Mouse (Mus musculus) CD4-positive, CD25-positive, alpha-beta regulatory T cell, adult 4 months (primary cell): Measurements from ENCODE around the gene Nodal. TPM values are rescaled to one million over a fixed set of nuclear protein-coding genes. Genes with fewer than 3 reads are reported as not detected.

Source experiments
- ATAC-seq: one replicate; pipeline ENCODE4 v1.8.0; 2017
- polyA plus RNA-seq, 2 experiments: library from polyadenylated mRNA; unstranded; fragments of 100-300 nt; shearing (Covaris generic); gene quantifications; one replicate each; pipeline ENCODE4 v1.2.1; 2017

Gene Nodal
- polyA plus RNA-seq = not detected

DNA sequence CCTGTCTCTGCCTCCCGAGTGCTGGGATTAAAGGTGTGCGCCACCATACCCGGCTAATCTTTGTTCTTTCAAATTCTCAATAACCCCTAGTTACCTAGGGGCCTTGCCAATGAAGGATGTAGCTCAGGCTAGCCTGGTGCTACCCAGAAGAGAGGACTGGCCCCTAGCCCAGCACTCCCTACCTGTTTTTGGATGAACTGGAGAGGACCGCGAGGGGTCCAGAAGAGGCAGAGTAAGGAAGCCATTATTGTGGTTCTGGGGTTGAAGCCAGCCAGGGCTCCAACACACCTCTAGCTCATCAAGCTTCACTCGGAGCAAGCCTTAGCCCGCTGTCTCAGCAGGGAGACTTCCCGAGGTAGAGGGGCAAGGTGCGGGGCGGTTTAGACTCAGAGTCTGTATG lies at the start of gene Nodal:
Nodal (plus strand) TSS at position 301 of the 400 bp plus-strand sequence.
- no peak for ATAC-seq

DNA sequence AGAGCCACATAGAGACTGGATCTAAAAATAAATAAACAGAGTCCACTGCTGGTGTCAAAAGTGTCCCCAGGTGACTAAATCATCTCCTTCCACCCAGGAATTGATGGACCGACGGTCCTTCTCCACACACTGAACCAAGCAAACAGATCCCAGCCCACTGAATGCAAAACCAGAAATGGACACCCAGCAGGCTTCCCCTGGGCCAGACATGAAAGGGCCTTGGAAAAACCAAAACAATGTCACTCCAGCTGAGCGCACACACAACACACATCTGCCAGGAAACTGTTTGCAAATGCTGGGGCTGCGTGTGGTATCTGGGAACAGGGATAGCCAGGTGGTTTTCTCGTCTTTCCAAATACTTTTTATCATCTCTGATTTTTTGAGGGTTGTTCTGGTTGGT lies 48.0 kb upstream of the Nodal start:
- ATAC-seq = no peak

- ATAC-seq = no peak
Observed at GRCm38 (mm10) chr10:61370273-61370979, 47.3 kb upstream of the Nodal start.

- no peak for ATAC-seq
Observed at GRCm38 (mm10) chr10:61371884-61372584, 45.7 kb upstream of the Nodal start.

DNA sequence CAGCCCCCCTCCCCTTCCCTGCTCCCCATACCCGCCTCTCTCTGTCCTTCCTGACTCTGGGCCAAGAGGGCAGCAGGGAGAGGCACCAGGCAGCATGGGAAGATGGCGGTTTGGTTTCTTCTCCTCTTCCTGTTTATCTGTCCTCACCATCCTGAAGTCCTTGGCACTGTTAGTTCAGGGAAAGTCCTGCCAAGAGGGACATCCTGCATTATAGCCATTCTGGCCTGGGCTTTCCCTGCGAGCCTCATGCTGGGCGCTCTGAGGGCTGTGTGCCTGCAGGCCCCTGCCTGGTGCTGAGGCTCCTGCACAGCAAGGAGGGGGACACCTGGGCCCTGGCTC lies 45.2 kb upstream of the Nodal start:
- ATAC-seq = no peak

DNA sequence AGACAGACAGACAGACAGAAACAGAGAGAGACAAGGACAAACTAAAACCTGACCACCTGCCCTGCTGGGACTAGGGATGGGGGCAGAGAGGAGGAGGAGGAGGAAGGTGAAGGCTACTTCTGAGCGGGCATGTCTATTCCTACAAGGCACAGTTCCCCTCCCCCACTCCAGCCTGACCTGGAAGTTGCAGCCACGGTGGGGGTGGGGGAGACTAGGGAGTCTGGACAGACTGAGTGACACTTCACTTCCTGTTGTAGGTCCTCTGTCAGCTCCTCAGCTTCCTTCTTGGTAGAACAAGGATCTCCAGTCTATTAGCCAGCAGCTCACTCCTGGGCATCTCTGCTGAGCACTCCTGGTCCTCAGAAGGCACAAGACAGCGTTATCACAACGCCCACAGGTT lies 43.7 kb upstream of the Nodal start:
- no peak for ATAC-seq

GRCm38 (mm10) chr10:61374771-61375481 lies 42.8 kb upstream of the Nodal start:
- ATAC-seq = no peak

GRCm38 (mm10) chr10:61378050-61378449 lies 39.7 kb upstream of the Nodal start:
- no peak for ATAC-seq

- no peak for ATAC-seq
Observed at GRCm38 (mm10) chr10:61378698-61379097, 39.1 kb upstream of the Nodal start.

DNA sequence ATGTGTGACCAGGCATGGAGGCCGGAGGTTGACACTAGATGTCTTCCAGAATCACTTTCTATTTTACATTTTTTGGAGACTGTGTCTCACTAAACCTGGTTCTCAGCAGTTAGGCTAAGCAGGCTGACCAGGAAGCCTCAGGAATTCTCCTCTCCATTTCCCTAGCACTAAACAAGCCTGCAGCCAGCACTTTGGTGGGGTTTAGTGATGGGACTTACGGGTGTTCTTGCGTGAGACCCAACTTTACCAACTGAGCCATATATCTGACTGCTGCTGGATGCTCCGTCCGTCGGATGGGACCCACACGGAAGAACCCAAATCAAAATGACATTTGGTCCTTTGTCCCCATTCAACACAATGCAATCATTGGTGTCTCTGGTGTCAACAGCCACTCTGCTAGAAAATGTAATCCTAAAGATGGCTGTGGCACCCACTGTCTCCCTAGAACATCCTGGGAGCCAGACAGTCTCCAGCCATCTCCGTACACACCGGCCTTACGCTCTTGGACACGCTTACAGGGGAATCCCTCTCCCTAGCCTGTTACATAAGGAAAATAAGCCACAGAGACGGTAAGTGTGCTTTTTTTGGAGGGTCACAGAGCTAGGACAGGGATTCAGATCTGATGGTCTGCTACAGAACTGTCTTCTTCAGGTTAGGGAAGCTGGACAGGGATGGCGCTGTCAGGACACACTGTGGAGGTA lies 38.3 kb upstream of the Nodal start:
- no peak for ATAC-seq

GRCm38 (mm10) chr10:61380186-61380585 lies 37.6 kb upstream of the Nodal start:
- ATAC-seq = no peak

GRCm38 (mm10) chr10:61381823-61382222 lies 35.9 kb upstream of the Nodal start:
- ATAC-seq = no peak

DNA sequence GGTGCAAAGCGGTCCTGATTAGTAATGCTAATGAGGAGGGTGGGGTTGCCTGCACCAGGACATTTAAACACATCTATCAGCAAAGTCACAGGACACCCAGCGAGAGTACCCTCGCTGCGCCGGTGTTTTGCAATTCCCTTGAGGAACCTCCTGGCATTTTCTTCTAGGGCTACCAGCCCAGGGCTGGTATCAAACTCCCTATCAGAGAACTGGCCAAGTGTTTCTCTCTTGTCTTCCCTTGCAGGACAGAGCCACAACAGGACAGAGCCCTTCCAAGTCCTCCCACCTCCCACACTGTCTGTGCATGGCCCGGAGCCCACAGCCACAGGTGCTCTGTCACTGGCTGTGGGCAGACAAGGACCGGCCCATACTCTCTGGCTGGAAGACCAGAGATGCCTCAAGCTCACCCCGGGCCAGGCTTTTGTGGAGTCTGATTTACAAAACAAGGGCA lies 35.5 kb upstream of the Nodal start:
- ATAC-seq = no peak

- peak; percentile 34 for ATAC-seq
Observed at GRCm38 (mm10) chr10:61383021-61383714, 34.6 kb upstream of the Nodal start, which contains the start of gene Pald1. Gene Pald1, minus strand, starts transcription at chr10:61383530.

DNA sequence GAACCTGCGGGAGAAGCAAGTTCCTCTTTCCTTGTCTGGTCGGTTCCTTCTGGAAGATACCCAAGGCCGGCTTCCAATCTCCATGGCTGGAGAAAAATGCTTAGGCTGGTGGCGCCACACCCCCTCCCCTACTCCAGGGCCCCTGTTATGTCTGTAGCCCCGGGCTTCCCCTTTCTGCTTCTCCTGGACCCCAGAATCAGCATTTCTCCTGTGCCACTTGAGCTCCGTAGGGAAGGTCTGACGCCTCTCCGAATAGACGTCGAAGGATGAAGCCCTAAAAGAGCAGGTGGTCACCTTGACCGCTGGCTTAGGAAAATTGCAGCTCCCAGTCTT lies 34.1 kb upstream of the Nodal start:
- no peak for ATAC-seq

DNA sequence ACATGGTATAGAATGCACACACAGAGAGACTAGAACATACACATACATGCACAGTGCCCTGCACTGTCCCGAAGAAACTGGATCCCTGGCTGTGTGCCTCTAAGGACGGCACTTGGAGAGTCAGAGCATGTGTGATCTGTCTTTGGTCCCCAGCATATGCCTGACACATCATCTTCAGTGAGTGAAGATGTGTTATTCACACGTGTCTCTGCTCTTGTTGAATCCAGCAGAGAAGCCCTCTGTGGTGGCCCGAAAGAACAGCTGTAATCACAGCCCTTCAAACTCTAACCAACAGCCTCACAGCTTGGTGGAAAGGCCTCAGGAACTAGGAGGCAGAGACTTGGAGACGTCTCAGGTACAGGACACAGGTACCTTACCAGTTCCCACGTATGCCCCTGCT lies 32.6 kb upstream of the Nodal start:
- no peak for ATAC-seq

GRCm38 (mm10) chr10:61386284-61386683 lies 31.5 kb upstream of the Nodal start:
- ATAC-seq = no peak

DNA sequence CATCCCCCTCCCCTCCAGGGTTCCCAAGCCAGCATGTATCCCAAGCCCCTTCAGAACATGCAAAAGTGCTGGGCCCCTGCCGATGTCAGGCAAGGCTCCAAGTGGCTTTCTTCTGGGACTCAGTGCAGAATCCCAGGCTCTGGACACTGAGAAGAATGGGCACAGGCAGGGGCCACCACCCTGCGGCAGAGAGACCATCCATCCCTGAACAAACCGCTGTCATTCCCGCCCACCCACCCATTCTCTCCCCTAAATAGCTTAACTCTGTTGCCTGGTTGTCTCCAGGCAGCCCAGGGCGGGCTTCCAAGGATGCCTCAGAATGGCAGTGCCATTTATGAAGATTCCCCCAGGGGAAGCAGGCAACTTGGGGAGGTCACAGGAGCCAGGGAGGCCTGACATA lies 28.8 kb upstream of the Nodal start:
- ATAC-seq = no peak

DNA sequence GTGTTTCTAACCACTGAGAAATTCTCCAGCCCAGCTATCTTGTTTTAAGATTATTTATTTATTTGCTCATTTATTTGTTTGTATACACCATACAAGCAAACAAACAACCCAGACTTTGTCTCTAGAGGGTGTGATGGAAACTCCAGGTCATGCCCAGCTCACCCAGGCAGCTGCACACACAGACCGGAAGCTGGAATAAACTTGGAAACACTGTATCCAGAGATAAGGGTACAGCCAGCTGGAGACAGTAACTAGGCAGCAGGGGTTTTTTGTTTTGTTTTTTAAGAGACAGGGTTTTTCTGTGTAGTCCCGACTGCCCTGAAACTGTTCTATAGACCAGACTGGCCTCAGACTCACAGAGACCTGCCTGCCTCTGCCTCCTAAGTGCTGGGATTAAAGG lies 27.6 kb upstream of the Nodal start:
- ATAC-seq = no peak

DNA sequence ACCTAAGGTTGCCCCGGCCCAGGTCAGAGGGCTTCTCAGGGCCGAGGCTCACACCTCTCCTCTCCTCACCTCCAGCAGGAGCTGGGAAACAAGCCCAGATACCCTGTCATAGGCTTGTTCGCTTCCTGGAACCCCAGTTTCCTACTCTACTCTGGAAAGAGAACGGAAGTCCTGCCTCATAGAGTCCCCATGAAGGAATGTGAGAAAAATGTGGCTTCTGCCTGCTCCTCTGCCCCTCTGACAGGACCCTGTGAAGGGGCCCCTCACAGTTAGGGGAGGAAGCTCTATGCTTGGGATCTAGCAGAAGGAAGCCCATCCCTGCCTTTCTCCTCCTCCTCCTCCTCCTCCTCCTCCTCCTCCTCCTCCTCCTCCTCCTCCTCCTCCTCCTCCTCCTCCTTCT lies 25.2 kb upstream of the Nodal start:
- ATAC-seq = no peak

DNA sequence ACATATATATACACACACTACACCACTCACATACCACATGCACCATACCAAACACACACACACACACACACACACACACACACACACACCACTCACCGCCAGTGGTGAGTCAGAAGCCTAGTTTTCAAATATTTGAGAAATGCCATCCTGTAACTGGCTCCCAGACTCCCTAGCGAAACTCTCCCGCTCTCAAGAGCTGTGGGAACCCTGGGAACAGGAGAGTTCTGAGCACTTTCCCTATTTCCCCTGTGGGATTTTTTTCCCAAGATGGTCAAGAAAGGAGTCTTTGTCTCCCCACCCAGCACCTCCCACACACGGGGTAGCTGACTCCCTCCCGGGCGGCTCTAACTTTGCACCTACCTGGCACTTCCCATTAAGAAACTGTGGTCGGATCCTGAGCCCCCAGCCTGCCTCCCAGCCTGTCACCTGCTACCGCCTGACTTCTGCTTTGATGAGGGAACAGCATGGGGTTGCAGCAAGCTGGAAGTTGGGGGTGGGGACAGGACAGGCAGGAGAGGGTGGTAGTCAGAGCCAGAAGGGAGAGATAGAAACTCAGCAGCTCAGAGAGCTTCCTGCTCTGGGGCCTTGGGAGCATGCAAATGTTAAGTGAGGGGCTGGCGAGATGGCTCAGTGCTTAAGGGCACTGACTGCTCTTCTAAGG lies 23.2 kb upstream of the Nodal start:
- no peak for ATAC-seq

DNA sequence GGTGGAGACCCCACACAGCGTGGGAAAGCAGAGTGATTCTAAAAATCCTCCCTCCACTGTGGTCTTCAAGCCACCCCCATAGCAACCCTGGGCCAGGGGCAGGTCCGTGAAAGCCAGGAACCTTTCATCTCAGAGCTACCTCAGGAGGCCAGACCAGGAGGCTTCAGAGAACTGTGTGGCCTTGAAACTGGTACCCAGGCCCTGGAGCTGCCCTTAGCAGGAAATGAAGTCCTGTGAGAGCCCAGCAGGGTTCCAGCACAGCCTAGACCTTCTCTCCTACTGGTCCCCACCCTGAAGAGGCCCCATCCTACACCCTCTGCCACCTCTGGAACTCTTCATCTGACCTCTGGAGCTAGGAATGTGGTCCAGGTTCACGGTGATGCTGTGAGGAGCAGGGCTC lies 19.6 kb upstream of the Nodal start:
- ATAC-seq = no peak
